Mouse (Mus musculus): ENCODE data around the gene Cnn3.

Cnn3 gene

DNA sequence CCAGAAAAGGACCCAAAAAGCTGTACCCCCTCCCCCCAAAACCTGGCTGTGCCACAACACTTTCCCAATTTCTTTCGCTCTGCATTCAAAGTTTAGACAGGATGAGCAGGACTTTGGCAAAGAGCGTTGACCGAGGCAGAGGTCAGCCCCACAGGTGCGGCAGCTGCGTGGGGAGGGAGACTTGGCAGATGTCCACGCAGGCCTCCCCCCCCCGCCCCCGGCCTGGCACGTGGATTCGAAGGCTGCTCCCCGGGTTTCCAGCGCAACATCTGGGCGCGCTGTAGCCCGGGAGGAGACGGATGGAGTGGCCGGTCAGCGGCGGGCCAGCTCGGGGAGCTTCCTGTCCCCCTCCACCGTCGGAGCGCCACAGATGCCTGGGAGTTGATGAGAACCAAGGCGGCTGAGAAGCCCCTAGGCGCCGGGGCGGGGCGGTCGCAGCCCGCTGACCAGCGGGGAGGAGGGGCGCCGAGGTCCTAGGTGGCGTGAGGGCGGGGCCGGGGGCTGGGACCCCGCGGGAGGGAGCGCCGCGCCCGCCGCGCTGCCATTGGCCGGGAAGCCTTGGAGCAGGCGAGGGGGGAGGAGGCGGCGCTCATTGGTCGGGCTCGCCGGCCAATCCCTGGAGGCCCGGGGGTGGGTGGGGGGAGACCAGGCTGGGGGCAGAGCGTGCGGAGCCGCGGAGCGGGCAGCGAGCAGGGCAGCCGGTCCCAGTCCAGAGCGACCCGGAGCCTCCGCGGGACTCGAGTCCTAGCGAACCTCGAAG, at the start of gene Cnn3:
Gene Cnn3, plus strand, starts transcription at position 637 of the 760 bp plus-strand sequence.
- peak; percentile 97 for DNase-seq (ENCODE audit: low spot score)

DNA sequence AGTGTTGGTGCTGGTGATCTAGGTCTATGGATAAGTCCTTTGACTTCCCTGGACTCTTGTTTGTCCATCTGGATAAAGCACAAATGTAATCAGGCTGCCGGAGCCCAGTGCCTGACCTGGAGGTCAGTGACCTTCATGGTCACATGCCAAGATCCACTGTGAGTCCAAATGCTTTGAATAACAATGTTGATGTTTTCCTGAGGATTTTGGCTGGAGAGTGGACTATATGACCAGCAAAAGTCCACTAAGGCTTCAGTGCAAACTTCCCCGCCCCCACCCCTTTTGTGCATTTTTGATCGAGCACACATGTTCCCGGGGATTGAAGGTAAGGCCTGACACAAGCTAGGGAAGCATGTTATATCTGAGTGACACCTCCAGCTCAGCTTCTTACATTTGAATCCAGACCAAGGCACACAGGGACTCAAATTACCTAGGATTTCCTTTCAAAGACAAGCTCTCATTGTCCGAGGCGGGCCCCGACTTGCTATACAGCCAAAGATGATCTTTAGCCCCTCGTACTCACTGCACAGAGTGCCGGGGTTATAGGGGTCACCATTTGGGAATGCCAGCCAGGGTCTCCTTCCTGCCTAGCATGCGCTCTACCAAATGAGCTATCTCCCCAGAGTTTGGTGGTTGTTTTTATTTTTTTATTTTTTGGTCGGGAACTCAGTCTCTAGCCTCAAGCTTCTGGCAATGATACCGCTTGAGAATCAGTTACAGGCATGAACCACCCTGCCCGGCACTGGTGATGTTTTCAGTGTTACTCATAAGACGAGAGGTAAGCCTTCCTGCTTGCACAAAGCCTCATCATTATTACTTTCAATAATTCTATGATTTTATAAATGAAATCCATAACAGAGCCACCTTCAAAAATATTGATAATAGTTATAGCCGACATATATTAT, 47.3 kb upstream of the Cnn3 start:
- DNase-seq (ENCODE audit: low spot score): no peak

DNA sequence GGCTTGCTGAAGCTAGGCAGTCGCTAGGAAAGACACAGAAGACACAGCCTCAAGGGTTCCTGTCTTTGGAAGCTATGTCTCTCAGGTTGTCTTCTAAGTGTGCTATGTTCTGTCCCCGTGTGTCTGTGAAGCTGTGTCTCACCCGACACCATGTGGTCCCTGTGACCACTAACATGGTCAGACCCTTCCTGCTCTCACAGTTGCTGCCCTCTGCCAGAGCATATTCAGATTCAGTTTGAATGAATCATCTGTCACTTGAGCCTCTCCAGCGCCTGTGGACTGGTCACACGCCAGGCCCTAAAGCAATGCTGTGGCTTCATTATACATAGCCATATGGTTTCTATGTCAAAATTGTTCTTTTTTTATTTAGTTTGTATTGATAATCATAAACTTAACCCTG, 46.6 kb upstream of the Cnn3 start:
- no peak for DNase-seq (ENCODE audit: low spot score)

DNA sequence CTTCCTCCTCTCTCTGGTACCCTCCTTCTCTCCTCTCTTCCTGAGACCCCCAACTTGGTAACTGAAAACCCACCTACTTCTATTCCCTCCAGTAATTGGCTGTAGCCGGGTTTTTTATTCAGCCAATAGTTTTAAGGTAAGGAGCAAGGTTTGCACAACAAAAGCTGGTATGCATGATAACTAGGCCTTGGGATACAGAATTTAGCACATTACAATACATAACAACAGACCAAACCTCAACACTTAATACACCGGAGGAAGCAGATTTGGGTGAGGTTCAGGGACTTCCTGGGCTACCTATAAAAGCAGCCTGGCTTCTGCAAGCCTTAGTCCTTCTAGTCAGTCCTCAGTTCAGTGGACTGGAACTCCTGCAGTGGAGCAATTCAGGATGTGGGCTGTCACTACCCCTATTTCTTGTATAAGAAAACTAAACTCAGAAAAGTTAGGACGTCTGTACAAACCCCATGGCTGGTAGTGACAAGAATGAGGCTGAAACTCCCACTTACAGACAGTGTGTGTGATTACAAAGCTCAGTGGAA, 38.8 kb upstream of the Cnn3 start:
- no peak for DNase-seq (ENCODE audit: low spot score)

DNA sequence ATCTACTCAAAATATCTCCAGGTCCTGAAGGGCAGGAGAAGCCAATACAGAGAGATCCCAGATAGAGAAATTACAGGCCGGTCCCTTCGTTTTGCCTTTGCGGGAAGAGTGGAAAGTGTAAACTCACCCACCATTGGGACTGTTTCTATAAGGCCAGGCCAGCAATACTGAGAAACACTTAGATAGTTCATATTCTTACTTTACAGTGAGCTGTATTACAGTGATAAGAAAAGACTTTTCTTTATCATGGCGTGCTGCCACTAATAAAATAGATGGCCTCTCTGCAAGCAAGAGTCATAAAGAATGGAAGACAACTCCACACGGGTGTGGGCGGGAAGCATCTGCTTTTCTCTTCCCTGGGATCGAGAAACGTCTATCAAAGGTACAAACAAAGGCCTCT, 36.9 kb upstream of the Cnn3 start:
- DNase-seq (ENCODE audit: low spot score): no peak

DNA sequence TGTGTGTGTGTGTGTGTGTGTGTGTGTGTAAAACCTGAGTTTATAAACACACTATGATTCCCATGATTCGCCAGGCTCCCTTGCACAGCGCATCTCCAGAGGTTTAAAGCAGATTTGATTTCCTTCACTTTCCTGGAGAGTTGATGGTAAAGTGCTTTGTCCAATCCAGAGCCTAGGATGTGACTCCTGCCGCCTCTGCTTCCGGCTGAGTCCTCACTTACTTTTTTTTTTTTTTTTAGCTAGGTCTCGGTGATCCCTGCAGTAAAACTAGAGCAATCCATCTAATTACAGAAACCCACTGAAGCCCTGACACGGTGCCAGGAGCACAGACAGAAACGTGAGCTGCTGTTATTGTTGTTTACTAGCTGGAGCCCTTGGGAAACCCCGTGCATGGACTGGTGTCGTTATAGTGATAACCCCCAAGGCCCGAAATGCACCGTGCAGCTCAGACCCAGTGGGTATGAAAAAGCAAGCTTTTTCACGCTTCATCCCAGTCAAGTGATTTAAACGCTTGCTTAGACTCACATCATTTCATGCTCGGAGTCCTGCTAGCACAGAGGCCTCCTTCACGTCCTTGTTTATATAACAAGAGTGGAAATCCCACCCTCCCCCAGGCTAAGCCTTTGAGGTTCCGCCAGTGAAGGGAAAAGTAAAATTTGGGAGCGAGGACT, 36.3 kb upstream of the Cnn3 start:
- peak; percentile 62 for DNase-seq (ENCODE audit: low spot score)

DNA sequence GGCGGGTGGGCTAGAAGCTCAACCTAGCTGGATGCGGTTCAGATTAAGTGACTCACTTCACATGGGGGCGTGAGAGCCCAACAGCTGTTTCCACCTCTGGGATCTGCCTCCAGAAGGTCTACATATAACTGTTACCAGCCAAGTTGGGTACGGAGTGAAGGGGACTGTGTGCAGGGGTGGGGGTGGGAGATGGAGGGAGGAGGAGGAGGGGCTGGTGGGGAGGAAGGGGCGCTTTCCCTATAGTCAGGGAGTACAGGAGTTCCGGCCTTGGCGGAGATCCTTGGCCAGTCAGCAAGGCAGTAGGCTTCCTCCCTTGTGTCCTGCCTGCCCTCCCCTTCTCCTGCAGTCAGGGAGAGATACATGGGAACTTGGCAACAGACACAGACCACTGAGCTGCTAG, 35.6 kb upstream of the Cnn3 start:
- no peak for DNase-seq (ENCODE audit: low spot score)

DNA sequence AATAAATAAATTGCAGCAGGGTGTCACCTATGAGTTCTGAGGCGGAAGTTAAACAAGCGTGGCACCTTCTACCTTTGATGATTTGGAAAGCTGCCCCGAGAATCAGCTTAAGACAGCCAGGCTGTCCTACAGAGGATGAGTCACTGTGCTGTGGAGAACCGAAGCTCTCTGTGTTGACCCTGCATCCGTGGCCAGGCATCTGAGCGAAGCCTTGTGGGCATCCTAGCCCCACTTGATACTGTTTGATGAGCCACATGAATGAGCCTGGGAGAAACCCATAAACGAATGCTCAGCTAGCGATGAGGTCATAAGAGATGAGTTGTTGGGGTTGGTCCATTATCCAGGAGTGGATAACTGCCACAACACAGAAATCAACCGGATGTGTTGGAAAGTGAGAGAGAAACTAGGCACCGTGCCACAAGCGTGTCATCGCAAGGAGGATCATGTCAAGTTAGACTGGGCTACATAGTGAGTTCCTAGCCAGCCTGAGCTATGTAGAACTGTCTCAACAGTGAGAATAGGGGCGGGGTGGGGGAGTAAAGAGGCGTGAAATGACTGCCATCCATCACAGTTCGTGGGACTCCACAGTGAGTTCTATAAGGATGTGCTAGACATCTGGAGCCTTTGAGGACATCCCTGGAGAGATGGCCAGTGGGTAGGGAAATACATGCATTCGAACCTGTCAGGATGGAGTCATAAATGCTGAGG, 30.6 kb upstream of the Cnn3 start:
- no peak for DNase-seq (ENCODE audit: low spot score)

DNA sequence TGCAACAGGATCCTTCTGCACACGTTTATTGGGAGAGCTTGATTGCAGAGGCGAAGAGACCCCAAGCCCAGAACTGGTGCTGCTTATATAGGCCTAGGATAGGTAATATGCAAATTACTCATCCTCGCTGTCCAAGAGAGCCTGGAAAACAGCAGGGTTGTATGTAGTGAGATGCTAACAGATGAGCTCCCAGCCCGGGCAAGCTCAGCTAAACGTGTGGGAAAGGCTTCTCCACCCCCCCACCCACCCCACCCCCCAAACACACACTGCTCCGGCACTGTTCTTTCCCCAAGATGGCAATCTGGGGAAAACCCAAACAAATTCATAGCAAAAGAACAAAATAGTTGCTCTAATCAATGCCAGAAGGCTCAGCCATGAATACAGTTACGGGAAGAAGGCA, 29.7 kb upstream of the Cnn3 start:
- no peak for DNase-seq (ENCODE audit: low spot score)

DNA sequence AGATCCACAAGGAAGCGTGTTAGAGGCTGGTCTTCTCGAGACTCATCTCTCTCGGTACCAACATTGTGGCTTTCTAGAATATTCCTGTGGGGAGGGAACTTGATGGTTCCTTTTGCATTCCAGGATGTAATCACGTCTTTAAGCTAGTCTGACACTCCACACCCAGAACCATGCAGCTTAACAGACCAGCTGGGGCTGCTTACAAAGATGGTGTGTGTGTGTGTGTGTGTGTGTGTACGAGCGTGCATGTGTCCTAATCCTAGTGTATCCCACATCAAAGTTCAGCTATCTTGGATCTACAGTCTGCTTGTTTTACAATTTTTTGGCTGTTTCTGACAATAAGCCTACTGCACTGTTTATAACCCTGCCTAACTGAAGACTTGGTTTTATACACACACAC, 29.3 kb upstream of the Cnn3 start:
- DNase-seq (ENCODE audit: low spot score): no peak

DNA sequence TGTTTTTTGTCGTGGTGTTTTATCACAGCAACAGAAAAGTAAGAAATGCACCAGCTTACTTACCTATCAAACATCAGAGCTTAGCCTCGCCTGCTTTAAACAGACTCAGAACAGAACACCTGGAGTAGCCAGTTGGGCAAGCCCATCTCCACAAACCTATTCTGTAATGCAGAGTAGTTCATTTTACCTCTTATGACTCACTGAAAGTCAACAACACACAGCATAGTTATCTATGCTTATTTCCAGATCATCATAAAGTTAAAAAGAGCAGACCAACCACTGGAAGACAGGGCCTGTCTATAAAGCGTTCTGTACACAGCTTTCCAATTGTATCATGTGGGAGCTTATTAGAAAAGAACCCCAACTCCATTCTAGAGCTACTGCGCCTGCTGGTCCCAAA, 24.9 kb upstream of the Cnn3 start:
- no peak for DNase-seq (ENCODE audit: low spot score)

DNA sequence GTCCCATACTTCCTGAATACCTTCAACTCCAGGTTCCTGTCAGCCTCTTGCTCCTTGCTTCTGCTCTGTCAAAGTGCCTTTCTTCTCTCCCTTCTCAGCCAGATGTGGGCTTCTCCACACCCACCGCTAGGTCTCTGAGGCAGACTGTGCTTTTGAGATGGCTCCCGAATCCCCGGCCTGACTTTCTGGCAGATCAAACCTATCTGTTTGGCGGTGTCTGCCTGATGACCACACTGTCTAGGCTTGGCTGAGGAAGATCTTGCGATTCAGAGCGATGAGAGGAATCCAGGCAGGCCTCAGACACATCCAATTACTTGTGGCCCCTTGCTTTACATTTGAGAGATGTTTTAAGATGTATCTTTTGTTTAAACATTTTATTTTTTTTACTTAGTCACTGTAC, 24.2 kb upstream of the Cnn3 start:
- DNase-seq (ENCODE audit: low spot score): no peak

DNA sequence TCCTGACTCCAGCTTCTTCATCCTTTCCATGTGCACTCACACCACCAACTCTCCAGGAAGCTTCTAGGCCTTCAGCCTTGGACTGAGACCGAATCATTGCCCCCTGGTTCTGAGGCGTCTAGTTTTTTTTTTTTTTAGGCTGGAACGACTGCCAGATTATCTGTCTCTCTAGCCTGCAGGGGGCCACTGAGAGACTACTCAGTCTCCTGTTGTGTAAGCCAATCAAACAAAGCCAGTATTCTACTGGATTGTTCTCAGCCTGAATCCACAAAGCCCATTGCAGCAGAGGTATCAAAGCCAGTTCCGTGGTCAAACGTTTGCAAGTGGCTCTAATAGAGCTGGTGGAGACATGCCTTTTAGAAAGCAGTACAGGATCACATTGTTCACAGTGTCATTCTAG, 22.8 kb upstream of the Cnn3 start:
- DNase-seq (ENCODE audit: low spot score): no peak

DNA sequence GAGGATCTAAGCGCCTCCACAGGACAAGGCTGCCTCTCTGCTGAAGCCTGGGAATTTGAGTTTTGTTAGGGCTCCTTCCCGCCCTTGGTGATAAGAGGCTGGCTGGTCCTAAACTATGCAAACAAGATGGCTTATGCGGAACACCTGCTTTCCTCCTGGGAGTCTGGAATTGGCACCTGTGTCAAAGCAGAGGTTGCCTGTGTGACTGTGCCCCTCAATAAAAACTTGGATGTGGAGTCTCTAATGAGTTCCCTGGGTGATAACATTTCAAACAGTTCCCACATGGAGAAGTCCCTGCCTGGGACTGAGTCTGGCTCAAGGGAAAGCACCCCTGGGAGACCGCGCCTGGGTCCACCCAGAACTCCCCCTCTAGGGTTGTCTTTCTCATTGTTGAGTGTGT, 21.2 kb upstream of the Cnn3 start:
- no peak for DNase-seq (ENCODE audit: low spot score)

DNA sequence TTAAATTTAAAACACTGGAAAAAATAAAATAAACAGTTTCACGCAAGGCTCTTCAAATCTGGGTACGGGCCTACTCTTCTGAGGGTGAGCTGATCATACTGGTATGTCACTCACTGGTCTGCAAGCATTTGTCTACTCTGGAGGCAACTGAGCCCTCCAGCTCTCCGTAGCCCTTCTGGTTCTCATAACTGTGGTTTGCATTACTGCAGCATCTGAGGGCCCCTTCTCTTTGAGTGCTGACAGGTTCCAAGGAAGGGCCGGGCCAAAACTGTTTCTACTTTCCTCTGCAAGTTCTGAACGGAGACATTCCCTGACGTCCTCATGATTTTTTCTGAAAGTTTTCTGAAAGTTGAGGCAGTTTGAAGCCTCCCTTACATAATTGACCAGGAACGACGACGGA, 18.9 kb upstream of the Cnn3 start:
- no peak for DNase-seq (ENCODE audit: low spot score)

DNA sequence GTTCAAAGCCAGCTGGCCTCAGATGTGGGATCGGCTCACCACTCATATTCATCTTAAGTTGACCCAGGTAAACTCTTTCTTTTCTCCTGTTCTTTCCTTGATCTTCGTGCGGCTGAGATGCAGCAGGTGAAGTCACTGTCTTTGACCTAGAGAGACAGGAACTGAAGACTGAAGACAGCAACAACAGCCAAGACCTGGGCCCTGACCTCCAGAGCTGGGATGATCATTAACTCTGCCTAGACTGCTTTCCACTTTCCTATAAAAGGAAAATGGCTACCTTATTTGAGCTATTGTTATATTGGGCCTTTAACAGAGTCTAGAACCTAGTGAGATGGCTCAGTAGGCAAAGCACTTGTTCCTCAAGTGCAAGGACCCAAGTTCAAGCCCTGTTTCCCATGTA, 17.9 kb upstream of the Cnn3 start:
- DNase-seq (ENCODE audit: low spot score): no peak

DNA sequence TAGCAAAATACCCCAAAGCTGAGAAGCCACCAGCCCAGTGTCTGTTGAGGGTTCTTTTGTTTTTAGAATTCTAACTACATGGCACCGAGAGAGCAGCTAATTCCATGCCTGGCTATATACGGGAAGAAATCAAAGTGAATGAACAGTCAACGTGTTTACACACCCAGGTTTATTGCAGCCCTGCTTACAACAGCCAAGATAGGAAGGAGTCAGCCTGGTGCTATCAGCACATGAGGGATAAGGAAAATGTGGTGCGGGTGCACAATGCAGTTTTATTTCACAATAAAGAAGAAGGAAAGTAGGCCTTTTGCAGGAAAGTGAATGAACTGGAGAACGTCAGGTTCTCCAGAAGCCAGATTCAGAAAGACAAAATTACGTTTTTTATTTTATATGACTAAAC, 14.8 kb upstream of the Cnn3 start:
- no peak for DNase-seq (ENCODE audit: low spot score)

DNA sequence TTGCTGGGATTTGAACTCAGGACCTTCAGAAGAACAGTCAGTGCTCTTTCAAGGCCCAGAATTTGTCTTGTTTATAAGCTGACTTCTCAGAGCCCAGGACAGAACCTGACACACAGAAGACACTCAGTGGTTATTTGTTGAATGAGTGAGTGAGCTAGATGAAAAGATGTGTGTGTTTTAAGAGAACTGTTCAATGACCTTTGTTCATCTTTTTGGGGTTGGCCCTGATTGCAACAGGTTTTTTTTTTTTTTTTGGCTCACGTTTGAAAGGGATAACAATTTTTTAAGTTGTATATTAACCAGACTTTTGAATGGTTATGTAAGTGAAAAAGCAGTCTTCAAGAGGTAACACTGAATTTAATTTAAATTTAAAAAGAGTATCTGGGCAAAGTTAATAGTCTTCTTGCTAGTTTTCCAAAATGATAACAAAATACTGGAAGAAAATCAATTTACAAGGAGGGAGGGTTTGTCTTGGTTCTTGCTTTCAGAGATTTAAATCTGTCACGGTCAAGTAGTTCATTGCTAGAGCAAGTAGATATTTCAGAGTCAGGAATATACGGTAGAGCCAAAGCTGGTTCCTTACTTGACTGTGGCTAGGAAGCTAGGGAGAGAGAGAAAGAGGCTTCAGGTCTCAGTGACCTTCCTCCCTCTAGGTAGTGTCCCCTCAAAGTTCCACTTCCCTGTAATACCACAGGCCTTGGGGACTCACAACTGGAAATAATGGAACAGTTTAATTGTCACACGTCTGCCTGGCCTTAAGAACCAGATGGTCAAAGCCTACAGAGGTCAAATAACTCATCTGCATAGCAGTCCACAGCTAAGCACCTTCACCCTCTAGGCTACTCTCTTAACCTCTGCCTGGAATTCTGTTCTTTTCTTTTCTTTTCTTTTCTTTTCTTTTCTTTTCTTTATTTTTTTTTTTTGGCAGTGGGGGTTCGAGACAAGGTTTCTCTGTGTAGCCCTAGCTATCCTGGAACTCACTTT, 9.8 kb upstream of the Cnn3 start:
- no peak for DNase-seq (ENCODE audit: low spot score)

DNA sequence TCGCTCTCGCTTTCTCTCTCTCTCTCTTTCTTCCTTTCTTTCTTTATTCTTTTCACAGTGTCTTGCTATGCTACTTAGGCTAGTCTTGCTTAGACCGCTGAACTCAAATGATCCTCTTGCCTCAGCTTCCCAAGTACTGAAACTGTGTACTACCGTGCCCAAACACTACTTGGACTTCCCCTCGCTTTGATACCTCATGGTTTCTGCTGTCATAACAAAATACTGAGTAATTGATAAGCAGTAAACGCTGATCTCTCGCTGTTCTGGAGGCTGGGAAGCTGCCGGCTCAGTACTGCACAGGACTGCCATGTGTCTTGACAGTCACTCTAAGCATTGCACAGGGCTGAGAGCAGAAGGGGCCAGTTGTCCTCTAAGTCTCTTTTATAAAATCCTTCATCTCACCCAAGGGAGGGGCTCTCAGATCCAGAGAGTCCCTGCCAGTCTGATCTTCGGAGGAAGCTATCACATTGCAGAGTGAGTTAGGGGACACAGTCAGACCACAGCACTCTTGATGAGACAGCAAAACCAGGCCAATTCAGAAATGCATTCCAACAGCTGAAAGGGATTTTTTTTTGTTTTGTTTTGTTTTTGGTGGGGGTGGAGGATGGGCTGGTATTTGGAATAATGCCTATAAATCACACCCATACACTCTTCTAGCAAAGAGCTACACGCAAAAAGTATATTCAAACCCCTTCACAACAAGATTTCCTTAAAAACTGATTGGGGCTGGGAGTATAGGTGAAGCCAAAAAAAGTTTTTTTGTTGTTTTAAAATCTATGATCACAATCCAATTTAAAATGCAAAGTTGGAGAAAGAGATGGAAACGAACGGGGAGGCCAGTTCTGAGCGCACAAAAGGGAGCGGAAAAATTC, 8.7 kb upstream of the Cnn3 start:
- no peak for DNase-seq (ENCODE audit: low spot score)

DNA sequence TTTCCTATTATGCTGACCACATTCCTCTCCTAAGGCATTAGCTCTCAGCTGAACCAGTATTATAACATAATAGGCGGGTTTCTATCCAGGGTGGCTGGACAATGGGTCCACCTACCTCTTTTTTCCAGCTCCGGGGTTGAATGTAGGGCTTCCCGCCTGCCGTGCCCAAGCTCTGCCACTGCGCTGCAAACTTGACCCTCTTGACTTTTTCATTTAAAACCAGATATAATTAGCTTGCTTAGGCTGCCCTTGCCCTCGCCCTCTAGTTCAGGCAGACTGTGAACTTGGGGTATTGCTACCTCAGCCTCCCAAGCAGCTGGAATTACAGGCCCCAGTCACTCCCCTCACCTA, 8.1 kb upstream of the Cnn3 start:
- peak; percentile 29 for DNase-seq (ENCODE audit: low spot score)

Measured in retina, embryonic 14.5 days (tissue).